Mouse (Mus musculus) MEL (cell line): ENCODE data around the gene Ifih1. TPM values are rescaled to one million over a fixed set of nuclear protein-coding genes. Genes with fewer than 3 reads are reported as not detected.
A peak's percentile ranks its signal among the peaks of the same experiment; 100 is the strongest.

ENCODE experiments used
- DNase-seq: peaks from one replicate; pipeline ENCODE4 v3.0.0; 2011; ENCODE audit warnings: low read depth, low spot score
- H3K27ac ChIP-seq: 2 replicates; pipeline ENCODE4 v1.5.1; 2012; ENCODE audit warnings: low read depth, mild to moderate bottlenecking, control low read depth, low read length, moderate library complexity; ENCODE audit not compliant: control insufficient read depth
- H3K27me3 ChIP-seq, 2 experiments: fragments of 150-350 bp in 1 of 2; sonication (generic) in 1 of 2; 2 replicates each; pipeline ENCODE4 v1.6.1; 2012; ENCODE audit warnings: low read length in 2 of 2, mild to moderate bottlenecking in 2 of 2, improper control_type of control experiment in 1 of 2, moderate library complexity in 1 of 2; ENCODE audit not compliant: insufficient read depth in 2 of 2, control insufficient read depth in 1 of 2
- H3K36me3 ChIP-seq, 2 experiments: 2 replicates each; pipeline ENCODE4 v1.6.1; 2012 to 2014; ENCODE audit warnings: low read length in 2 of 2, improper control_type of control experiment in 1 of 2, inconsistent platforms in 1 of 2, mild to moderate bottlenecking in 1 of 2; ENCODE audit not compliant: insufficient read depth in 2 of 2, control insufficient read depth in 1 of 2
- H3K4me1 ChIP-seq, 2 experiments: fragments of 150-350 bp in 1 of 2; sonication (generic) in 1 of 2; 2 replicates each; pipeline ENCODE4 v1.6.1; 2012; ENCODE audit warnings: low read length in 2 of 2, improper control_type of control experiment in 1 of 2, mild to moderate bottlenecking in 1 of 2; ENCODE audit not compliant: insufficient read depth in 2 of 2, control insufficient read depth in 1 of 2
- H3K4me3 ChIP-seq, 2 experiments: fragments of 150-350 bp in 1 of 2; sonication (generic) in 1 of 2; 2 replicates each; pipeline ENCODE4 v1.5.1; 2012; ENCODE audit warnings: low read depth in 2 of 2, low read length in 2 of 2, mild to moderate bottlenecking in 2 of 2, moderate library complexity in 2 of 2, control low read depth in 1 of 2, improper control_type of control experiment in 1 of 2; ENCODE audit not compliant: control insufficient read depth in 1 of 2, insufficient read depth in 1 of 2
- H3K79me2 ChIP-seq: 2 replicates; pipeline ENCODE4 v1.6.1; 2012; ENCODE audit warnings: mild to moderate bottlenecking, low read length, moderate library complexity; ENCODE audit not compliant: control insufficient read depth, poor library complexity, insufficient read depth
- H3K9ac ChIP-seq: 2 replicates; pipeline ENCODE4 v1.6.1; 2012; ENCODE audit warnings: low read depth, mild to moderate bottlenecking, control low read depth, low read length, moderate library complexity; ENCODE audit not compliant: control insufficient read depth, poor library complexity, severe bottlenecking
- H3K9me3 ChIP-seq: fragments of 150-350 bp; sonication (generic); replicated peaks from 2 replicates; pipeline ENCODE4 v1.6.1; 2012; ENCODE audit warnings: mild to moderate bottlenecking, low read length, improper control_type of control experiment, moderate library complexity; ENCODE audit not compliant: insufficient read depth
- BHLHE40 ChIP-seq: IDR thresholded peaks from 2 replicates; pipeline ENCODE4 v1.6.1; 2012; ENCODE audit warnings: low read depth, mild to moderate bottlenecking, inconsistent platforms, low read length, improper control_type of control experiment, borderline replicate concordance
- CTCF ChIP-seq, 3 experiments: IDR thresholded peaks in 2 of 3; conservative IDR thresholded peaks in 1 of 3; 2 replicates each; pipeline ENCODE4 v1.5.1; 2011 to 2012; ENCODE audit warnings: low read length in 3 of 3, low read depth in 2 of 3, mild to moderate bottlenecking in 2 of 3, improper control_type of control experiment in 1 of 3, inconsistent platforms in 1 of 3, mixed read lengths in 1 of 3, moderate library complexity in 1 of 3; ENCODE audit not compliant: control insufficient read depth in 1 of 3, insufficient read depth in 1 of 3, poor library complexity in 1 of 3, severe bottlenecking in 1 of 3
- E2F4 ChIP-seq: IDR thresholded peaks from 2 replicates; pipeline ENCODE4 v1.6.1; 2011; ENCODE audit warnings: low read depth, low read length, improper control_type of control experiment, borderline replicate concordance
- ELF1 ChIP-seq: IDR thresholded peaks from 2 replicates; pipeline ENCODE4 v1.6.1; 2014; ENCODE audit warnings: low read depth, mild to moderate bottlenecking, inconsistent platforms, low read length, improper control_type of control experiment, moderate library complexity
- JUND ChIP-seq: IDR thresholded peaks from 2 replicates; pipeline ENCODE4 v1.6.1; 2011; ENCODE audit warnings: low read depth, mild to moderate bottlenecking, improper control_type of control experiment, low read length
- KAT2A ChIP-seq: conservative IDR thresholded peaks from 2 replicates; pipeline ENCODE4 v1.6.1; 2012; ENCODE audit warnings: low read depth, low read length, improper control_type of control experiment, inconsistent platforms
- MEF2A ChIP-seq: IDR thresholded peaks from 2 replicates; pipeline ENCODE4 v1.6.1; 2014; ENCODE audit warnings: low read depth, mild to moderate bottlenecking, inconsistent platforms, low read length, improper control_type of control experiment; ENCODE audit not compliant: poor library complexity, insufficient replicate concordance, severe bottlenecking; ENCODE audit errors: extremely low read depth
- MXI1 ChIP-seq: IDR thresholded peaks from 2 replicates; pipeline ENCODE4 v1.6.1; 2011; ENCODE audit warnings: mild to moderate bottlenecking, low read depth, low read length, improper control_type of control experiment
- MYB ChIP-seq: IDR thresholded peaks from 2 replicates; pipeline ENCODE4 v1.6.1; 2011; ENCODE audit warnings: mild to moderate bottlenecking, low read depth, low read length, improper control_type of control experiment
- NELFE ChIP-seq: IDR thresholded peaks from 2 replicates; pipeline ENCODE4 v1.6.1; 2011; ENCODE audit warnings: low read depth, low read length, improper control_type of control experiment
- POLR2A ChIP-seq, 2 experiments: IDR thresholded peaks; 2 replicates each; pipeline ENCODE4 v1.6.1; 2011 to 2012; ENCODE audit warnings: low read length in 2 of 2, mild to moderate bottlenecking in 2 of 2, control low read depth in 1 of 2, improper control_type of control experiment in 1 of 2, low read depth in 1 of 2, moderate library complexity in 1 of 2; ENCODE audit not compliant: control insufficient read depth in 1 of 2, insufficient read depth in 1 of 2, poor library complexity in 1 of 2
- POLR2AphosphoS2 ChIP-seq: IDR thresholded peaks from 2 replicates; pipeline ENCODE4 v1.6.1; 2011; ENCODE audit warnings: low read length, improper control_type of control experiment
- TBP ChIP-seq: IDR thresholded peaks from 2 replicates; pipeline ENCODE4 v1.8.0; 2011; ENCODE audit warnings: low read depth, low read length, improper control_type of control experiment
- UBTF ChIP-seq: IDR thresholded peaks from 2 replicates; pipeline ENCODE4 v1.6.1; 2012; ENCODE audit warnings: low read depth, mild to moderate bottlenecking, inconsistent platforms, low read length, improper control_type of control experiment, moderate library complexity, borderline replicate concordance; ENCODE audit not compliant: insufficient read depth
- USF2 ChIP-seq, 2 experiments: IDR thresholded peaks; 2 replicates each; pipeline ENCODE4 v1.6.1; 2011 to 2012; ENCODE audit warnings: improper control_type of control experiment in 2 of 2, low read length in 2 of 2, borderline replicate concordance in 1 of 2, inconsistent platforms in 1 of 2, low read depth in 1 of 2, mild to moderate bottlenecking in 1 of 2; ENCODE audit not compliant: insufficient read depth in 1 of 2
- ZNF384 ChIP-seq: IDR thresholded peaks from 2 replicates; pipeline ENCODE4 v1.6.1; 2012; ENCODE audit warnings: low read depth, mild to moderate bottlenecking, inconsistent platforms, low read length, improper control_type of control experiment
- polyA plus RNA-seq, 2 experiments: library from polyadenylated mRNA; stranded (reverse) in 1 of 2; unstranded in 1 of 2; fragments of >175 nt in 1 of 2; fragments of >200 nt in 1 of 2; gene quantifications; 2 replicates each; pipeline versions ENCODE4 v1.2.1 to v1.2.4; 2012; ENCODE audit warnings: low replicate concordance in 2 of 2, low read depth in 1 of 2; ENCODE audit not compliant: insufficient read length in 2 of 2, insufficient read depth in 1 of 2, missing spikeins in 1 of 2
- total RNA-seq: library from RNA; depleted of rRNA; stranded (reverse); fragments of 300-350 nt; gene quantifications from 2 replicates; pipeline ENCODE4 v1.2.3, GENCODE M21; 2012

Gene Ifih1
- total and polyA plus RNA-seq, 3 experiments, result 11.4 to 71.9 (median 41.5) TPM

GRCm38 (mm10) chr2:62664839-62665238 lies 18.8 kb upstream of the Ifih1 start:
- Histone ChIP-seq H3K4me3 (peak overlapping the region; percentile 94 to 99), H3K79me2 (peaks cover 5% of the 10 kb centered on the region), H3K36me3 (peaks cover 0 to 9% of the 10 kb centered on the region in 2 experiments; a peak in 2 of 4 replicates), H3K9ac (peak overlapping the region; percentile 59), H3K9me3 (no peaks in the 10 kb centered on the region), H3K27me3 (no peaks in the 10 kb centered on the region), H3K4me1 (peaks cover 5 to 11% of the 10 kb centered on the region in 2 experiments), H3K27ac (no peak overlapping the region)
- TF ChIP-seq JUND, result no peak
- no peak for TF ChIP-seq KAT2A
- no peak for TF ChIP-seq USF2 (IDR thresholded peaks at IDR 0.05; ENCODE audit: borderline replicate concordance in 1 of 2, insufficient read depth in 1 of 2, low read depth in 1 of 2, low read length in 2 of 2)
- TF ChIP-seq MEF2A, result no peak
- TF ChIP-seq ZNF384, result no peak
- TF ChIP-seq UBTF, result no peak
- DNase-seq, result no peak

- H3K27ac ChIP-seq, result no peak within 1 kb of the TSS
- H3K4me1 ChIP-seq, result peaks cover 5 to 9% of the 10 kb centered on the region in 2 experiments
- peak; percentile 95 for DNase-seq
- no peaks in the 10 kb centered on the region for H3K27me3 ChIP-seq
- H3K9me3 ChIP-seq, result no peaks in the 10 kb centered on the region
- TF ChIP-seq POLR2AphosphoS2 (peak; percentile 51; the same call in 1 of the 2 replicates), MYB (no peak), E2F4 (no peak), BHLHE40 (no peak), ZNF384 (no peak), NELFE (peak; percentile 75), ELF1 (no peak), TBP (peak; percentile 57; the same call in 1 of the 2 replicates), JUND (no peak), POLR2A (IDR thresholded peaks at IDR 0.05; ENCODE audit: control insufficient read depth in 1 of 2, insufficient read depth in 1 of 2, low read depth in 1 of 2, low read length in 2 of 2, poor library complexity in 1 of 2) (peak; percentile 32 to 77; a peak in 1 of 4 replicates), MXI1 (peak; percentile 45; the same call in 1 of the 2 replicates), CTCF (IDR thresholded peaks at IDR 0.05 in 2 of 3, conservative IDR thresholded peaks at IDR 0.05 in 1 of 3; ENCODE audit: control insufficient read depth in 1 of 3, insufficient read depth in 1 of 3, low read depth in 2 of 3, low read length in 3 of 3, poor library complexity in 1 of 3, severe bottlenecking in 1 of 3) (0 out of 6 replicates have a peak, but pooled peaks of 1 of the 3 experiments have one; percentile 5)
- H3K4me3 ChIP-seq, result peak within 1 kb of the TSS; percentile 94 to 99
- peaks cover 5% of the 10 kb centered on the region for H3K79me2 ChIP-seq
- peaks cover 0 to 6% of the 10 kb centered on the region in 2 experiments; a peak in 2 of 4 replicates for H3K36me3 ChIP-seq
- peak within 1 kb of the TSS; percentile 60 for H3K9ac ChIP-seq
Observed at GRCm38 (mm10) chr2:62664135-62664670, 18.1 kb upstream of the Ifih1 start, which contains the start of gene Gca. Gene Gca, plus strand, starts transcription at chr2:62664285.
